Mouse (Mus musculus) ES-Bruce4 (cell line): ENCODE measurements around the gene Plpp4.

ENCODE experiments used
- CTCF ChIP-seq: IDR thresholded peaks from one replicate; pipeline ENCODE4 v1.8.1; 2011; ENCODE audit warnings: low read depth, low read length
- EP300 ChIP-seq: IDR thresholded peaks from 2 replicates; pipeline ENCODE4 v1.6.1; 2011; ENCODE audit warnings: low read depth, low read length; ENCODE audit not compliant: insufficient read depth

DNA sequence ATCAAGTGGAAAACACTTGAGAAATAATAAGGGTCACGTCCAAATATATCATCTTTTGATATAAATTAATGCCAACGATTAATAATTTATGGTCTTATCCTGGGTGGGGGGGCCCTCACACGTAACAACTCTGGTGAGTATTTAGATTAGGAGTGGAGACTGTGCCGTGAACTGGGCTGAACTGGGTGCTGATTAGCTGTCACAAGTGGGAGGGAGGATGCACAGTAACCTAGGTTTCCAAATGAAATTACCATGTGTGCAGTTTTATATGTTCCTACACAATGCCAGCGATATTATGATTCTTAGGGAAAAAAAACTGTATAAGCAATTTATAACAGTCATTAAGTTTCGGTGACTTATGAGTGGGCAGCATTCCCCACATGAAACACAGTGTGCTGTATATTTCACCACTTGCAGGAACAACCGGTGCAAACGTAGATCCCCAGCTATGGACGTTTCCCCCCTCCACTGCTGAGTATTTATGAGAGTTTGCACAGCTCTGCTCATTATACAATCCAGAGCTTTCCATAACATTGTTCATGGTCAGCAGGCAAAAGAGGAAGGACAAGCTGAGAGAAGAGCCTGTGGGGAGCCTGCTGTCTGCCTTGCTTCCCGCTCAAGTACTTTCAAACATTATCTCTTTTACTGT, 40.2 kb upstream of the Plpp4 start:
- TF ChIP-seq EP300 (no peak), CTCF (no peak)
